Mouse (Mus musculus) liver, embryonic 18 days (tissue): ENCODE measurements around the gene Gm20503. TPM values are rescaled to one million over a fixed set of nuclear protein-coding genes. Genes with fewer than 3 reads are reported as not detected.

ENCODE experiments used
- polyA plus RNA-seq: library from polyadenylated mRNA; depleted of rRNA; stranded (reverse); fragments of >200 nt; gene quantifications from 2 replicates; pipeline ENCODE4 v1.2.3, GENCODE M21; 2012; rRNA removed

The Gm20503 gene
- polyA plus RNA-seq = not detected in 2 replicates

GRCm38 (mm10) chr4:59002948-59003805 is at the start of gene Gm20503:
TSS of gene Gm20503 (plus strand) at chr4:59003210.

DNA sequence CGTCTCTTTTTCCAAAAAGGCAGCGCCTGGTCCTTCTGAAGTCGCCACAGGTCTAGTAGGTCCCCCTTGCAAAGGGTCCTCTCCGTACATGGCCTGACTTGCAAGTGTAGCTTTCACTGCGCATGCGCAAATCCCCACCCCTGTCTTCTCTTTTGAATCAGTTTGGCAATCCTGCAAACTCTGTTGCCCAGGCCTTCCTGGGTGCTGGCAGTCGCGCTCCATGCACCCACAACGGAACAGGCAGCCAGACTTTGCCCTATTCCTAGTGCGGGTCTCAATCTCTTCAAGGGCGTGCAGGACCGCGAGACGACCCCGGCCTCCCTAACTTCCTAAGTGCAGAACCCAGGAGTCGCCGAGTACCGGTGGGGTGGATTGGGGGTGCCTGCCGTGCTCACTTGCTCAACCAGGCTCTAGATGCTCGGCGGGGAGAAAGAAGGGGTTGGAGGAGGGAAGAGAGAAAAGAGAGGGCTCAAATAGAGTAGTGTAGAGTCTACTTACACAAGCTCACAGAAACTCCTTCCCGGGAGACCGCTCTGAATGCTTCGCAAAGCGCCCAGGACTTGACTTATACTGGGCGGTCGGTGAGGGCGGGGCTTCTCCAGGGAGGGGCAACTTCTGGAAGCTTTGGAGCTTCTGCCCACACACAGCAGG is 16.3 kb upstream of the Gm20503 start, which contains the start of gene Ptgr1:
Gene Ptgr1, minus strand, starts transcription at position 580 of the 651 bp plus-strand sequence.

DNA sequence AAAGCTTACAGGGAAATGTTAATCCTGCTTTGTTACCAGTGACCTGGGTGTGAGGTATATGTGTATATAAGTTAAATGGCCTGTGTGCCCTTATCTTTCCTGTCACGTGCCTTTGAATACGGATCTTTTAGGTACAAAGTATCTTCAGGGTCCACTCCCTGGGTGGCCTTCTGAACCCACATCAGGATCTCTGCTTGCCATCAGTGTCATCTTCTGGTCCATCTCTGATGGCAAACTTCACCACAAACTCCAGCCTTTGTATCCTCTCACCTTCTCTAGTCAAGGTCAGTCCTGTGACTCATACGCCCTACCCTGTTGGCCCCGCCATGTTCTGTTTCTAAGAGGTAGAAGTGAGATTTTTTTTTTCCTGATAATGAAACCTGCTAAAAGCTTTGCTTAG is 8.2 kb upstream of the Gm20503 start, which contains the start of gene Dnajc25:
Gene Dnajc25, plus strand, starts transcription at position 301 of the 400 bp plus-strand sequence.

GRCm38 (mm10) chr4:59034918-59035785 is 32.1 kb downstream of the Gm20503 start, which contains the start of gene Gng10:
TSS of gene Gng10 (plus strand) at chr4:59035088.

Other genes starting within 250 kb of the Gm20503 start
- 0.03 TPM in 1 of 2 replicates, not detected in the other for gene Olfr267, start 215.5 kb upstream of the Gm20503 start, polyA plus RNA-seq
- gene Ecpas, start 90.5 kb upstream of the Gm20503 start, polyA plus RNA-seq = 8.6 TPM in 2 replicates
- 0.07 and 0.13 TPM in 2 replicates for gene Zkscan16, start 59.6 kb upstream of the Gm20503 start, polyA plus RNA-seq
- gene Ptgr1, start 16.1 kb upstream of the Gm20503 start, polyA plus RNA-seq = 6.6 and 7.4 TPM in 2 replicates
- gene Dnajc25, start 8.1 kb upstream of the Gm20503 start, polyA plus RNA-seq = 3.5 and 3.6 TPM in 2 replicates
- 10.5 and 11.0 TPM in 2 replicates for gene Gng10, start 31.9 kb downstream of the Gm20503 start, polyA plus RNA-seq
- not detected in 2 replicates for gene AI481877, start 135.8 kb downstream of the Gm20503 start, polyA plus RNA-seq
- 17.9 and 18.1 TPM in 2 replicates for gene Ugcg, start 186.0 kb downstream of the Gm20503 start, polyA plus RNA-seq